In the genomic region with DNA sequence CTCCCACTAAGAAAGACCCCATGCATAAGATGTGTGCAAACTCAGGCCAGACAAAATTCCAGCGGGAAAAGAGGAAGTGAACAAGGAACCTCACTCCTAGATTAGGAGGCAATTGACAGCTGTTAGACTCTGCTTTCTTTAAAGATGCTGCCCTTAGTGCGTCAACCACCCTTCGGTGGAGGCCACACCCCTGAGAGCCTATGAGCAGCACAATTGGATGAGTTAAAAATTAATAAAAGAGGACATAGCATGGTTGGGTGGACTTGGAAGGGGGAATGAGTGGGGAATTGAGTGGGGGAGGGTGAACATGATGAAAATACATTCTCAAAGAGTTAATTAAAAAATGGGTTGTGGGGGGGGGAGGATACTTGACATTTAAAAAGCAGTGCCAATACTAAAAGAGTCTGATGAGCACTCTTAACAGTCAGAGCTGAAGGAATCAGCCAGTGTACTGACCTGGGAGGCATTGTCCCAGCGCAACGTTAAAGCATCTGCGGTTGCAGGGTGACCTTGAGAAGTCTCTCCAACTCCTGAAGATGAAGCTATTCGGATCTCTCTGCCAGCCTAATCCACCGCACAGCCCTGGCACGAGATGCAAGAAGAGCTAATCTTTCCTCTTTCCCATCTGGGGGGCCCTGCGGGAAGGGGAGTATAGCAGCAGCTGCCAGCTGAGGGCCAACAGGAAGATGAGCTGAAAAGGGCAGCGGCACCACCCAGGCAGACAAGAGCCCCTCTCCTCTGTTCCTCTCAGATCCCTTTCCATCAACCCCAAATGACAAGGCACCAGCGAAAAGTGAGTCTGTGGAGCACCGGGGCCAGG, we compare ENCODE assay signal across 9 mouse cellular contexts.
DNase-seq lines count a peak whose midpoint lies in the region; ATAC-seq lines count a peak whose summit lies in the region.
"Had no signal": no experiment of that assay in that cellular context is flagged by ENCODE, and none has a peak within 500 bp of the region (broad histone marks: within the 10 kb centered on the region; RNA-seq: fewer than 3 reads in every experiment).

No protein-coding gene starts in this region.

- H3K9ac ChIP-seq in hindbrain, embryonic 16.5 days (ENCODE audit: low read depth, low read length): no peak overlapping the region
- H3K9ac ChIP-seq in neural tube, embryonic 15.5 days (replicated peaks): no peak overlapping the region
- H3K9ac ChIP-seq: embryonic facial prominence, embryonic 15.5 days; lung, embryonic 14.5 days had no signal

- no peaks in the 10 kb centered on the region for H3K36me3 ChIP-seq in forebrain, embryonic 10.5 days (replicated peaks)
- no peaks in the 10 kb centered on the region for H3K36me3 ChIP-seq in hindbrain, embryonic 16.5 days (ENCODE audit: control insufficient read depth, insufficient read depth, low read length)
- H3K36me3 ChIP-seq in neural tube, embryonic 15.5 days: no peaks in the 10 kb centered on the region
- H3K36me3 ChIP-seq: embryonic facial prominence, embryonic 15.5 days had no signal

- DNase-seq in left cerebral cortex, postnatal 4 days: peak; percentile 75
- no peak for DNase-seq in left cerebral cortex, postnatal 10 days (ENCODE audit: extremely low spot score in 1 of 2, low spot score in 2 of 2)
- DNase-seq in forebrain, embryonic 10.5 days (ENCODE audit: extremely low spot score, low spot score): no peak
- DNase-seq in heart, adult 18-20 months: no peak
- DNase-seq: lung, embryonic 14.5 days had no signal

- ATAC-seq in hindbrain, embryonic 16.5 days: peak; percentile 81
- ATAC-seq in neural tube, embryonic 15.5 days (ENCODE audit: low FRiP score): 0 out of 2 replicates have a peak, but pooled peaks have one; percentile 45
- no peak for ATAC-seq in megakaryocyte, adult 5-6 weeks (ENCODE audit: poor library complexity, severe bottlenecking)

- intact Hi-C loops in left cerebral cortex, postnatal 4 days (cut with DNase I): no loop called here
- intact Hi-C loops in left cerebral cortex, postnatal 10 days (cut with DNase I): loop anchor here (10.0 kb wide), 1 partner anchor 282 kb away; a partner anchor contains a TSS

- H3K27ac ChIP-seq in forebrain, embryonic 10.5 days: peak overlapping the region; percentile 61; the same call in 1 of the 2 replicates
- H3K27ac ChIP-seq in hindbrain, embryonic 16.5 days (ENCODE audit: low read depth, low read length): peak overlapping the region; percentile 11; the same call in 1 of the 2 replicates
- peak overlapping the region; percentile 49; the same call in 1 of the 2 replicates for H3K27ac ChIP-seq in neural tube, embryonic 15.5 days (replicated peaks)
- H3K27ac ChIP-seq: embryonic facial prominence, embryonic 15.5 days had no signal

- peak overlapping the region; percentile 33 for H3K4me3 ChIP-seq in forebrain, embryonic 10.5 days
- no peak overlapping the region for H3K4me3 ChIP-seq in hindbrain, embryonic 16.5 days (ENCODE audit: low read length)
- no peak overlapping the region for H3K4me3 ChIP-seq in neural tube, embryonic 15.5 days (replicated peaks)
- H3K4me3 ChIP-seq: embryonic facial prominence, embryonic 15.5 days had no signal

- peaks cover 34% of the 10 kb centered on the region for H3K4me1 ChIP-seq in forebrain, embryonic 10.5 days
- H3K4me1 ChIP-seq in hindbrain, embryonic 16.5 days (ENCODE audit: control insufficient read depth, insufficient read depth, low read depth, low read length): peaks cover 15% of the 10 kb centered on the region
- peaks cover 26% of the 10 kb centered on the region for H3K4me1 ChIP-seq in neural tube, embryonic 15.5 days

- peak overlapping the region; percentile 20; the same call in 1 of the 2 replicates for H3K4me2 ChIP-seq in hindbrain, embryonic 16.5 days (ENCODE audit: low read length)
- peak overlapping the region; percentile 33 for H3K4me2 ChIP-seq in neural tube, embryonic 15.5 days
- H3K4me2 ChIP-seq: embryonic facial prominence, embryonic 15.5 days; lung, embryonic 14.5 days had no signal

- 40% methylated on average over 13 of the region's 13 CpGs for WGBS in forebrain, embryonic 10.5 days
- WGBS in hindbrain, embryonic 16.5 days: 29% methylated on average over 13 of the region's 13 CpGs
- 27% methylated on average over 13 of the region's 13 CpGs for WGBS in neural tube, embryonic 15.5 days

- peaks cover 54% of the 10 kb centered on the region for H3K27me3 ChIP-seq in forebrain, embryonic 10.5 days (ENCODE audit: poor library complexity, severe bottlenecking)
- no peaks in the 10 kb centered on the region for H3K27me3 ChIP-seq in hindbrain, embryonic 16.5 days (replicated peaks; ENCODE audit: control insufficient read depth, insufficient read depth, low read length)
- H3K27me3 ChIP-seq in neural tube, embryonic 15.5 days (replicated peaks): no peaks in the 10 kb centered on the region
- H3K27me3 ChIP-seq: embryonic facial prominence, embryonic 15.5 days had no signal

- no peaks in the 10 kb centered on the region for H3K9me3 ChIP-seq in forebrain, embryonic 10.5 days
- H3K9me3 ChIP-seq in hindbrain, embryonic 16.5 days (ENCODE audit: control insufficient read depth, low read length): no peaks in the 10 kb centered on the region
- no peaks in the 10 kb centered on the region for H3K9me3 ChIP-seq in neural tube, embryonic 15.5 days (replicated peaks)
- H3K9me3 ChIP-seq: embryonic facial prominence, embryonic 15.5 days had no signal

Comparison
In these comparisons a context has a peak if more than half of its experiments do, and no peak if none do; other contexts are left out.
1. H3K27ac ChIP-seq: peak in every context shown above with its lines; median percentile 61 in forebrain, embryonic 10.5 days; 49 in neural tube, embryonic 15.5 days; 11 in hindbrain, embryonic 16.5 days.